Comparison of ENCODE assay signal across 13 mouse cellular contexts in genomic region chr7:98851220-98851619, GRCm38 (mm10). TPM values are rescaled to one million over a fixed set of nuclear protein-coding genes. Genes with fewer than 3 reads are reported as not detected.
DNase-seq lines count a peak whose midpoint lies in the region; ATAC-seq and TF ChIP-seq lines count a peak whose summit lies in the region.
"Had no signal": no experiment of that assay in that cellular context is flagged by ENCODE, and none has a peak within 500 bp of the region (broad histone marks: within the 10 kb centered on the region; RNA-seq: fewer than 3 reads in every experiment).

No protein-coding gene starts in this region.

- no peak for TF ChIP-seq CTCF in kidney, postnatal 0 days (IDR thresholded peaks at IDR 0.05; ENCODE audit: low read depth)
- no peak for TF ChIP-seq CTCF in kidney, adult 2 months (conservative IDR thresholded peaks at IDR 0.05; ENCODE audit: insufficient read depth, insufficient read length, low read depth, low read length)
- TF ChIP-seq CTCF in left cerebral cortex, adult 2 months (IDR thresholded peaks at IDR 0.05) = no peak

- no peaks in the 10 kb centered on the region for H3K9me3 ChIP-seq in kidney, postnatal 0 days (replicated peaks; ENCODE audit: low read length)
- no peaks in the 10 kb centered on the region for H3K9me3 ChIP-seq in embryonic facial prominence, embryonic 13.5 days
- H3K9me3 ChIP-seq: G1E; neural tube, embryonic 13.5 days had no signal

- no peak overlapping the region for H3K9ac ChIP-seq in kidney, postnatal 0 days (ENCODE audit: low read depth, low read length)
- H3K9ac ChIP-seq in embryonic facial prominence, embryonic 13.5 days = no peak overlapping the region
- H3K9ac ChIP-seq: neural tube, embryonic 13.5 days had no signal

- ATAC-seq in kidney, postnatal 0 days (replicated peaks; ENCODE audit: low FRiP score, low read depth) = no peak
- peak; percentile 49 for ATAC-seq in embryonic facial prominence, embryonic 13.5 days (ENCODE audit: insufficient number of reproducible peaks, insufficient read depth, low FRiP score, low TSS enrichment, low read depth)

- no peak overlapping the region for H3K27ac ChIP-seq in kidney, postnatal 0 days
- no peak overlapping the region for H3K27ac ChIP-seq in kidney, adult 2 months (ENCODE audit: insufficient read depth, low read depth, low read length)
- H3K27ac ChIP-seq in embryonic facial prominence, embryonic 13.5 days = peak overlapping the region; percentile 49; the same call in 1 of the 2 replicates
- H3K27ac ChIP-seq in left cerebral cortex, adult 2 months = no peak overlapping the region
- H3K27ac ChIP-seq: macrophage; neural tube, embryonic 13.5 days had no signal

- no peaks in the 10 kb centered on the region for H3K36me3 ChIP-seq in kidney, postnatal 0 days (ENCODE audit: insufficient read depth, low read length)
- H3K36me3 ChIP-seq in kidney, adult 2 months (ENCODE audit: control insufficient read depth, insufficient read depth, low read length) = no peaks in the 10 kb centered on the region
- H3K36me3 ChIP-seq in embryonic facial prominence, embryonic 13.5 days = peaks cover 14% of the 10 kb centered on the region
- H3K36me3 ChIP-seq: G1E; neural tube, embryonic 13.5 days had no signal

- H3K4me2 ChIP-seq in kidney, postnatal 0 days (ENCODE audit: low read length) = no peak overlapping the region
- peak overlapping the region; percentile 30 for H3K4me2 ChIP-seq in embryonic facial prominence, embryonic 13.5 days
- H3K4me2 ChIP-seq: neural tube, embryonic 13.5 days had no signal

- WGBS in kidney, postnatal 0 days = 29% methylated on average over 9 of the region's 9 CpGs
- 48% methylated on average over 9 of the region's 9 CpGs for whole genome bisulfite sequencing in kidney, adult 2 months
- WGBS in embryonic facial prominence, embryonic 13.5 days = 25% methylated on average over 9 of the region's 9 CpGs

- no peak for TF ChIP-seq POLR2A in kidney, adult 2 months (IDR thresholded peaks at IDR 0.05; ENCODE audit: low read depth, low read length)

- no peaks in the 10 kb centered on the region for H3K4me1 ChIP-seq in kidney, postnatal 0 days (replicated peaks; ENCODE audit: insufficient read depth, low read length)
- H3K4me1 ChIP-seq in kidney, adult 2 months (ENCODE audit: control insufficient read depth, insufficient read depth, low read length) = no peaks in the 10 kb centered on the region
- peaks cover 23% of the 10 kb centered on the region for H3K4me1 ChIP-seq in embryonic facial prominence, embryonic 13.5 days

- H3K4me3 ChIP-seq in kidney, postnatal 0 days (replicated peaks; ENCODE audit: low read depth, low read length) = no peak overlapping the region
- H3K4me3 ChIP-seq in kidney, adult 2 months (ENCODE audit: insufficient read depth, low read depth, low read length) = no peak overlapping the region
- H3K4me3 ChIP-seq in embryonic facial prominence, embryonic 13.5 days = no peak overlapping the region
- no peak overlapping the region for H3K4me3 ChIP-seq in left cerebral cortex, adult 2 months
- H3K4me3 ChIP-seq: neural tube, embryonic 13.5 days had no signal

- DNase-seq in kidney, postnatal 0 days (ENCODE audit: low spot score) = peak; percentile 76
- no peak for DNase-seq in kidney, adult 2 months
- DNase-seq in heart, postnatal 10 days = peak; percentile 63 to 77
- peak; percentile 64 for DNase-seq in lung, postnatal 14 days
- no peak for DNase-seq in right cerebral cortex, adult 2 months (ENCODE audit: low spot score in 2 of 2)
- no peak for DNase-seq in left cerebral cortex, adult 2 months (ENCODE audit: extremely low spot score in 1 of 2, low spot score in 2 of 2)
- DNase-seq in layer of hippocampus, postnatal 36 days = no peak
- DNase-seq: adrenal gland, postnatal 25 days; gastrocnemius, postnatal 14 days had no signal

- intact Hi-C loops in heart, postnatal 10 days (cut with DNase I) = no loop called here
- intact Hi-C loops in left cerebral cortex, adult 2 months (cut with DNase I) = no loop called here

- no peaks in the 10 kb centered on the region for H3K27me3 ChIP-seq in kidney, postnatal 0 days (ENCODE audit: insufficient read depth, low read length)
- H3K27me3 ChIP-seq in kidney, adult 2 months (replicated peaks; ENCODE audit: control insufficient read depth, insufficient read depth, low read length) = no peaks in the 10 kb centered on the region
- peaks cover 14% of the 10 kb centered on the region for H3K27me3 ChIP-seq in embryonic facial prominence, embryonic 13.5 days

RNA-seq across cellular contexts. Expression of gene Wnt11, which starts 16.3 kb away (rescaled TPM):
- polyA plus RNA-seq in kidney, postnatal 0 days (2015; fragmentation: Nextera tagmentation; extraction: Ambion mirVana) = 41.5 and 46.9 TPM in 2 replicates
- 8.1 and 10.1 TPM in 2 replicates for polyA plus RNA-seq in kidney, adult 2 months (2012; rRNA removed)
- polyA plus RNA-seq in embryonic facial prominence, embryonic 13.5 days (2015; fragmentation: Nextera tagmentation; extraction: Ambion mirVana) = 10.8 and 12.4 TPM in 2 replicates
- total RNA-seq in heart, postnatal 10 days (2021) = 1 to 10 TPM; 2.5 to 2.6 TPM
- 1 to 10 TPM in 1 of 2 experiments, under 1 TPM in 1; 0.93 to 1.0 TPM for total RNA-seq in left cerebral cortex, adult 2 months (2021)
- total RNA-seq in layer of hippocampus, postnatal 36 days (2021) = 1 to 10 TPM; 1.6 to 2.0 TPM
- total RNA-seq: G1E had no signal
- polyA plus RNA-seq: G1E, macrophage had no signal

Comparison
In these comparisons a context has a peak if more than half of its experiments do, and no peak if none do; other contexts are left out.
1. DNase-seq: peak in kidney, postnatal 0 days (single experiment), heart, postnatal 10 days (2 of 2) and lung, postnatal 14 days (single experiment); none in kidney, adult 2 months (single experiment), right cerebral cortex, adult 2 months (0 of 2), left cerebral cortex, adult 2 months (0 of 2) and layer of hippocampus, postnatal 36 days (0 of 2).